Mouse (Mus musculus): ENCODE measurements around the gene Slc38a4.

Slc38a4 gene

GRCm38 (mm10) chr15:97054131-97054530 lies 1.6 kb downstream of the Slc38a4 start:
- DNase-seq (ENCODE audit: low read depth, low spot score) = no peak

- DNase-seq (ENCODE audit: low read depth, low spot score) = no peak
These were observed 5.3 kb downstream of the Slc38a4 start for GRCm38 (mm10) chr15:97050436-97050835.

GRCm38 (mm10) chr15:97050011-97050410 lies 5.7 kb downstream of the Slc38a4 start:
- DNase-seq (ENCODE audit: low read depth, low spot score) = no peak

GRCm38 (mm10) chr15:97049281-97049841 lies 6.4 kb downstream of the Slc38a4 start:
- DNase-seq (ENCODE audit: low read depth, low spot score) = no peak

- DNase-seq (ENCODE audit: low read depth, low spot score) = no peak
These were observed 7.5 kb downstream of the Slc38a4 start for GRCm38 (mm10) chr15:97048267-97048666.

GRCm38 (mm10) chr15:97043921-97044320 lies 11.8 kb downstream of the Slc38a4 start:
- DNase-seq (ENCODE audit: low read depth, low spot score) = no peak

- peak; percentile 56 for DNase-seq (ENCODE audit: low read depth, low spot score)
These were observed 13.7 kb downstream of the Slc38a4 start for GRCm38 (mm10) chr15:97042001-97042491.

GRCm38 (mm10) chr15:97041182-97041581 lies 14.6 kb downstream of the Slc38a4 start:
- no peak for DNase-seq (ENCODE audit: low read depth, low spot score)

- DNase-seq (ENCODE audit: low read depth, low spot score) = no peak
These were observed 18.0 kb downstream of the Slc38a4 start for GRCm38 (mm10) chr15:97037710-97038109.

GRCm38 (mm10) chr15:97035892-97036291 lies 19.9 kb downstream of the Slc38a4 start:
- DNase-seq (ENCODE audit: low read depth, low spot score) = no peak

GRCm38 (mm10) chr15:97033485-97033991 lies 22.2 kb downstream of the Slc38a4 start:
- peak; percentile 74 for DNase-seq (ENCODE audit: low read depth, low spot score)

GRCm38 (mm10) chr15:97031886-97032285 lies 23.9 kb downstream of the Slc38a4 start:
- no peak for DNase-seq (ENCODE audit: low read depth, low spot score)

GRCm38 (mm10) chr15:97030984-97031492 lies 24.7 kb downstream of the Slc38a4 start:
- DNase-seq (ENCODE audit: low read depth, low spot score) = no peak

- no peak for DNase-seq (ENCODE audit: low read depth, low spot score)
These were observed 25.6 kb downstream of the Slc38a4 start for GRCm38 (mm10) chr15:97030136-97030535.

GRCm38 (mm10) chr15:97029064-97029791 lies 26.5 kb downstream of the Slc38a4 start:
- DNase-seq (ENCODE audit: low read depth, low spot score) = no peak

- no peak for DNase-seq (ENCODE audit: low read depth, low spot score)
These were observed 27.1 kb downstream of the Slc38a4 start for GRCm38 (mm10) chr15:97028651-97029050.

- no peak for DNase-seq (ENCODE audit: low read depth, low spot score)
These were observed 27.6 kb downstream of the Slc38a4 start for GRCm38 (mm10) chr15:97028046-97028634.

GRCm38 (mm10) chr15:97026670-97027069 lies 29.1 kb downstream of the Slc38a4 start:
- DNase-seq (ENCODE audit: low read depth, low spot score) = no peak

- DNase-seq (ENCODE audit: low read depth, low spot score) = no peak
These were observed 33.0 kb downstream of the Slc38a4 start for GRCm38 (mm10) chr15:97022764-97023163.

- no peak for DNase-seq (ENCODE audit: low read depth, low spot score)
These were observed 33.5 kb downstream of the Slc38a4 start for GRCm38 (mm10) chr15:97022213-97022612.

GRCm38 (mm10) chr15:97020221-97020620 lies 35.5 kb downstream of the Slc38a4 start:
- DNase-seq (ENCODE audit: low read depth, low spot score) = no peak

- no peak for DNase-seq (ENCODE audit: low read depth, low spot score)
These were observed 36.4 kb downstream of the Slc38a4 start for GRCm38 (mm10) chr15:97019323-97019722.

Measured in mesoderm, embryonic 11.5 days (tissue).